Mouse (Mus musculus) hindbrain, embryonic 16.5 days (tissue): ENCODE measurements around the gene Cntfr. TPM values are rescaled to one million over a fixed set of nuclear protein-coding genes. Genes with fewer than 3 reads are reported as not detected.

Experiments used
- ATAC-seq: fragments of 200-750 bp; cut with Nextera tagmentation; 2 replicates; pipeline ENCODE4 v1.8.0; 2017; ENCODE audit warnings: moderate TSS enrichment, moderate library complexity
- H3K27ac ChIP-seq: fragments of 300-500 bp; sonication (generic); 2 replicates; pipeline ENCODE4 v1.5.1; 2014; ENCODE audit warnings: low read depth, mild to moderate bottlenecking, control low read depth, low read length, moderate library complexity
- H3K27me3 ChIP-seq: fragments of 300-500 bp; sonication (generic); replicated peaks from 2 replicates; pipeline ENCODE4 v1.6.1; 2014; ENCODE audit warnings: low read length; ENCODE audit not compliant: control insufficient read depth, insufficient read depth
- H3K36me3 ChIP-seq: fragments of 300-500 bp; sonication (generic); 2 replicates; pipeline ENCODE4 v1.6.1; 2014; ENCODE audit warnings: mild to moderate bottlenecking, low read length, moderate library complexity, mixed read lengths; ENCODE audit not compliant: control insufficient read depth, insufficient read depth
- H3K4me1 ChIP-seq: fragments of 300-500 bp; sonication (generic); 2 replicates; pipeline ENCODE4 v1.6.1; 2014; ENCODE audit warnings: low read depth, low read length; ENCODE audit not compliant: control insufficient read depth, insufficient read depth
- H3K4me2 ChIP-seq: fragments of 300-500 bp; sonication (generic); 2 replicates; pipeline ENCODE4 v1.6.1; 2014; ENCODE audit warnings: mild to moderate bottlenecking, low read length, control low read depth, moderate library complexity
- H3K4me3 ChIP-seq: fragments of 300-500 bp; sonication (generic); 2 replicates; pipeline ENCODE4 v1.5.1; 2014; ENCODE audit warnings: mild to moderate bottlenecking, low read length, control low read depth, moderate library complexity
- H3K9ac ChIP-seq: fragments of 300-500 bp; sonication (generic); 2 replicates; pipeline ENCODE4 v1.6.1; 2014; ENCODE audit warnings: low read depth, mild to moderate bottlenecking, control low read depth, low read length, moderate library complexity
- H3K9me3 ChIP-seq: fragments of 300-500 bp; sonication (generic); 2 replicates; pipeline ENCODE4 v1.6.1; 2014; ENCODE audit warnings: mild to moderate bottlenecking, low read length, moderate library complexity; ENCODE audit not compliant: control insufficient read depth
- WGBS: fragments of 180-500 bp; shearing (Covaris S2); extraction: QIAGEN DNeasy Blood & Tissue Kit; methylation state at CpG from one replicate; pipeline ENCODE4 v1.1.7; 2014; 5-methylcytosine and 5-hydroxymethylcytosine counted together
- polyA plus RNA-seq: library from polyadenylated mRNA; unstranded; fragments of >200 nt; fragmentation: Nextera tagmentation; extraction: Ambion mirVana; gene quantifications from 2 replicates; pipeline ENCODE4 v1.2.1, GENCODE M21; 2015

Cntfr gene
- polyA plus RNA-seq, 1 experiment from 2014 or later = 22.5 TPM

GRCm38 (mm10) chr4:41622071-41622470 lies 74.8 kb downstream of the Cntfr start:
- Histone ChIP-seq H3K4me3 (no peak overlapping the region), H3K9me3 (no peaks in the 10 kb centered on the region), H3K27ac (no peak overlapping the region), H3K4me1 (peaks cover 15% of the 10 kb centered on the region), H3K9ac (no peak overlapping the region), H3K27me3 (no peaks in the 10 kb centered on the region), H3K36me3 (no peaks in the 10 kb centered on the region), H3K4me2 (no peak overlapping the region)
- WGBS = 79% methylated on average over 14 of the region's 14 CpGs
- no peak for ATAC-seq

GRCm38 (mm10) chr4:41618916-41619746 lies 77.8 kb downstream of the Cntfr start:
- H3K4me2 ChIP-seq = no peak overlapping the region
- no peaks in the 10 kb centered on the region for H3K9me3 ChIP-seq
- no peaks in the 10 kb centered on the region for H3K27me3 ChIP-seq
- WGBS = 31% methylated on average over 12 of the region's 12 CpGs
- peak overlapping the region; percentile 35; the same call in 1 of the 2 replicates for H3K9ac ChIP-seq
- ATAC-seq = peak; percentile 57
- peaks cover 20% of the 10 kb centered on the region for H3K4me1 ChIP-seq
- H3K27ac ChIP-seq = peak overlapping the region; percentile 24; the same call in 1 of the 2 replicates
- no peaks in the 10 kb centered on the region for H3K36me3 ChIP-seq
- H3K4me3 ChIP-seq = no peak overlapping the region

GRCm38 (mm10) chr4:41615661-41616599 lies 81.0 kb downstream of the Cntfr start:
- WGBS = 45% methylated on average over 9 of the region's 9 CpGs
- no peaks in the 10 kb centered on the region for H3K27me3 ChIP-seq
- H3K4me2 ChIP-seq = no peak overlapping the region
- H3K9ac ChIP-seq = no peak overlapping the region
- H3K36me3 ChIP-seq = no peaks in the 10 kb centered on the region
- H3K9me3 ChIP-seq = no peaks in the 10 kb centered on the region
- peaks cover 35% of the 10 kb centered on the region for H3K4me1 ChIP-seq
- no peak overlapping the region for H3K4me3 ChIP-seq
- peak overlapping the region; percentile 53 for H3K27ac ChIP-seq
- peak; percentile 91 for ATAC-seq

DNA sequence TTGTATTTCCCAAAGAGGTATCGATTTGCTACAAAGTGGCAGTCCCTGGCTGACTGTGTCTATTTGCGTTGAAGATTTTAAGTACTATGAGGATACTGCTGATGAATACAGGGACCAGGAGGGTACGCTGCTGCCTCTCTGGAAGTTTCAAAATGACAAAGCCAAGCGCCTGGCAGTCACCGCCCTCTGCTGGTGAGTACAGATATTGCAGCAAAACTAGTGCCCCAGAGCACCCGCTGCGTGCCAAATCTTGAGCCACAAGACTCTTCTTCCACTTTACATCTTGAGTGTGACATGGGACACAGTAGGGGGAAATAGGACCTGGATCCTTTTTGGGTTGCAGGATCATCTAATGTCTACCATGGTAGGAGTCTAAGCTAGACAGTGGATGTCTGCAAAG lies 82.7 kb downstream of the Cntfr start:
- no peaks in the 10 kb centered on the region for H3K9me3 ChIP-seq
- no peaks in the 10 kb centered on the region for H3K36me3 ChIP-seq
- no peak overlapping the region for H3K27ac ChIP-seq
- peaks cover 34% of the 10 kb centered on the region for H3K4me1 ChIP-seq
- no peak overlapping the region for H3K4me3 ChIP-seq
- no peak for ATAC-seq
- H3K4me2 ChIP-seq = no peak overlapping the region
- H3K27me3 ChIP-seq = no peaks in the 10 kb centered on the region
- H3K9ac ChIP-seq = no peak overlapping the region
- 7% methylated on average over 7 of the region's 7 CpGs for WGBS

DNA sequence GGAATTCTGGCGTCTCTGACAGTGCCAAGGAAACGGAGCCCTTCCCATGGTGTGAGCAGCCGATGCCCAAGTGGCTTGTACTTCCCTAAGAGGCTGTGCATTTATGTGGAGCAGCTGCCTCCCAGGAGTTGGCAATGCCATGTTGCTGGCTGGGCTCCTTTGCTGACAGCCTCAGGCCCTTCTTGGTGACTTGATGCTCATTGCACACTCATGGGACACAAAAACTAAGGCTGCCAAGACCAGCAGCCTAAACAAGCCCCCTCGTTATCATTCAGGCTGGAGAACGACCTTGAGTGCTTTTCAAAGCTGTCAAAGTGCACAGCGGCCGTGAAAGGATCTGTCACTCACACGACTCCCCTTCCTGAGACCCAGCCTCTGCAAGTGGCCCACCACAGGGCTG lies 84.7 kb downstream of the Cntfr start:
- Histone ChIP-seq H3K4me1 (peaks cover 23% of the 10 kb centered on the region), H3K9ac (peak overlapping the region; percentile 18; the same call in 1 of the 2 replicates), H3K4me2 (no peak overlapping the region), H3K4me3 (no peak overlapping the region), H3K27ac (peak overlapping the region; percentile 71), H3K27me3 (no peaks in the 10 kb centered on the region), H3K36me3 (no peaks in the 10 kb centered on the region), H3K9me3 (no peaks in the 10 kb centered on the region)
- 24% methylated on average over 8 of the region's 8 CpGs for WGBS
- ATAC-seq = peak; percentile 81

GRCm38 (mm10) chr4:41610594-41610980 lies 86.3 kb downstream of the Cntfr start:
- 33% methylated on average over 6 of the region's 6 CpGs for WGBS
- no peak for ATAC-seq
- H3K4me3 ChIP-seq = no peak overlapping the region
- no peaks in the 10 kb centered on the region for H3K9me3 ChIP-seq
- H3K27ac ChIP-seq = 0 out of 2 replicates have a peak overlapping the region, but pooled peaks have one; percentile 3
- H3K27me3 ChIP-seq = no peaks in the 10 kb centered on the region
- H3K4me1 ChIP-seq = peaks cover 21% of the 10 kb centered on the region
- no peak overlapping the region for H3K4me2 ChIP-seq
- no peaks in the 10 kb centered on the region for H3K36me3 ChIP-seq
- H3K9ac ChIP-seq = no peak overlapping the region

DNA sequence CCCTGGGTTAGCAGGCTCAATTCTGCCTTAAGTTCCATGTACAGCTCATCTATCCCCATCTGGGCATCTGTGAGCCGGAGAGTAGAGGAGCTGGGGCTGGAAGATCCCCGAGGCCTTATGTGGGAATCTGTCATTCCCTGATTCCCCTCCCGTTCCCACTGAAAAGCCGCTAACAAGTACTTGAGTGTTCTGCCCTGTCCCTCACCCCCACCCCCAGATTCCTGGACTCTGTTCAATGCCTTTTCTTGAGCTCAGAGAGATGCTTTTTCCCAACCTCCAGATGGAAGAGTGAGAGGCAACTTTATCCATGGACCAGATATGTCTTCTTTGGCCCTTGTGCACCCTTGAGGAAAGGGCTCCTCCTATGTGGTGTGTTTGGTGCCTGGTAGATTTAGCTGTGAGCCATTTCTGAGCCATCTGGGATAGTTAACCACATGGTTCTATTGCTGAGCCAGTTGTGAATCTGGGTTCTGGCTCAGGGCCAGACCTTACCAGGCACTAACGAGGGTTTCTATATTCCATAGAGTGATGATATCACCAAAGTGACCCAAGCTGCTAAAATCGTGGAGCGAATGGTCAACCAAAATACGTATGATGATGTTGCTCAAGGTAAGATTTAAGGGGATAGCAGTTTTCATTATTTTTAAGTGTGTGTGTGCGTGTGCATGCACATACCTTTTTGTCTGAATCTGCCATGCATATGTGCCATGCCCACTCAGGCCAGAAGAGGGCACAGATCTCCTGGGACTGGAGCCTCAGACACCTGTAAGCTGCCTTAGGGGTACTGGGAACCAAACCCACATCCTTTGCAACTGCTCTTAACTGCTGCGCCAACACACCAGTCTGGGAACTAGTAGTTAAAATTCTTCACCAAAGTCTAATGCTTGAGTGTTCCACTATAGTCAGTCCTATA lies 87.0 kb downstream of the Cntfr start:
- H3K4me3 ChIP-seq = no peak overlapping the region
- H3K4me1 ChIP-seq = peaks cover 20% of the 10 kb centered on the region
- H3K4me2 ChIP-seq = no peak overlapping the region
- H3K36me3 ChIP-seq = no peaks in the 10 kb centered on the region
- H3K27ac ChIP-seq = no peak overlapping the region
- WGBS = 62% methylated on average over 10 of the region's 10 CpGs
- no peak overlapping the region for H3K9ac ChIP-seq
- H3K27me3 ChIP-seq = no peaks in the 10 kb centered on the region
- ATAC-seq = no peak
- H3K9me3 ChIP-seq = no peaks in the 10 kb centered on the region
